Mouse (Mus musculus): ENCODE data around the gene Gm20498. TPM values are rescaled to one million over a fixed set of nuclear protein-coding genes. Genes with fewer than 3 reads are reported as not detected.

Gene Gm20498
- 37.0 and 56.7 TPM in 2 replicates for polyA plus RNA-seq (2021; fragmentation: Nextera tagmentation)
- long read RNA-seq, experiment 1, transcript Gm20498-202 (6 exons, 1,043 nt) = major isoform, 9 of 18 reads
- long read RNA-seq, experiment 1, partial matches to known transcripts = 0 of 18 reads
- long read RNA-seq, experiment 1, other reads (novel, unspliced or antisense) = 9 of 18 reads
- long read RNA-seq, experiment 2, transcript Gm20498-202 (6 exons, 1,043 nt) = major isoform, 13 of 22 reads
- long read RNA-seq, experiment 2, partial matches to known transcripts = 1 of 22 reads
- long read RNA-seq, experiment 2, other reads (novel, unspliced or antisense) = 8 of 22 reads

GRCm38 (mm10) chr12:81532316-81533028 lies at the start of gene Gm20498, which contains the start of gene Synj2bp:
Gm20498 (minus strand) TSS chr12:81532905.
Synj2bp (minus strand) TSS chr12:81532911.

GRCm38 (mm10) chr12:81568374-81568773 lies 35.7 kb upstream of the Gm20498 start, which contains the start of gene Adam21:
Adam21 (minus strand) TSS chr12:81568474.

GRCm38 (mm10) chr12:81484727-81485191 lies 47.9 kb downstream of the Gm20498 start, which contains the start of gene Cox16:
Cox16 (minus strand) TSS chr12:81485127.

GRCm38 (mm10) chr12:81421846-81422245 lies 110.9 kb downstream of the Gm20498 start, which contains the start of gene Adam4:
Adam4 (minus strand) TSS chr12:81421946.

GRCm38 (mm10) chr12:81379364-81379763 lies 153.3 kb downstream of the Gm20498 start, which contains the start of gene Gm4787:
Gm4787 (minus strand) TSS chr12:81379464.

GRCm38 (mm10) chr12:81332875-81333421 lies 199.8 kb downstream of the Gm20498 start, which contains the start of gene Slc8a3:
Slc8a3 (minus strand) TSS chr12:81333180.

Other genes starting within 250 kb of the Gm20498 start
- 4.4 and 6.8 TPM in 2 replicates for gene Slc8a3, start 199.7 kb downstream of the Gm20498 start, polyA plus RNA-seq (2021; fragmentation: Nextera tagmentation)
- gene Gm4787, start 153.4 kb downstream of the Gm20498 start, polyA plus RNA-seq (2021; fragmentation: Nextera tagmentation) = 0.13 and 0.16 TPM in 2 replicates
- 0.11 and 0.17 TPM in 2 replicates for gene Adam4, start 111.0 kb downstream of the Gm20498 start, polyA plus RNA-seq (2021; fragmentation: Nextera tagmentation)
- 101 and 129 TPM in 2 replicates for gene Cox16, start 47.8 kb downstream of the Gm20498 start, polyA plus RNA-seq (2021; fragmentation: Nextera tagmentation)
- gene Synj2bp, start within 50 bp of the Gm20498 start, polyA plus RNA-seq (2021; fragmentation: Nextera tagmentation) = 16.6 and 29.6 TPM in 2 replicates
- gene Adam21, start 35.6 kb upstream of the Gm20498 start, polyA plus RNA-seq (2021; fragmentation: Nextera tagmentation) = 0.18 and 0.20 TPM in 2 replicates
- 36.8 and 42.7 TPM in 2 replicates for gene Med6, start 62.1 kb upstream of the Gm20498 start, polyA plus RNA-seq (2021; fragmentation: Nextera tagmentation)
- gene Ttc9, start 98.3 kb upstream of the Gm20498 start, polyA plus RNA-seq (2021; fragmentation: Nextera tagmentation) = 5.6 and 21.8 TPM in 2 replicates
- gene Map3k9, start 248.3 kb upstream of the Gm20498 start, polyA plus RNA-seq (2021; fragmentation: Nextera tagmentation) = 3.2 and 7.3 TPM in 2 replicates

Measured in left cerebral cortex, adult 6 months (tissue).